Mouse (Mus musculus): ENCODE data around the gene Arhgap25. TPM values are rescaled to one million over a fixed set of nuclear protein-coding genes. Genes with fewer than 3 reads are reported as not detected.
"Not testable (repeated sequence)": the region's sequence is repeated elsewhere in the genome, so short reads cannot be mapped to it uniquely, and the experiment has no call there.

The Arhgap25 gene
- polyA plus RNA-seq (2015; fragmentation: Nextera tagmentation; extraction: Ambion mirVana), result 4.7 and 7.5 TPM in 2 replicates

- WGBS, result 48% methylated on average over 14 of the region's 14 CpGs
- H3K4me2 ChIP-seq (ENCODE audit: low read depth, low read length), result peak within 1 kb of the TSS; percentile 32
- H3K27ac ChIP-seq (ENCODE audit: low read length), result peak within 1 kb of the TSS; percentile 65; the same call in 1 of the 2 replicates
- peaks cover 7% of the 10 kb centered on the region; the same call in 1 of the 2 replicates for H3K4me1 ChIP-seq (ENCODE audit: control insufficient read depth, insufficient read depth, low read length)
- H3K27me3 ChIP-seq (ENCODE audit: control insufficient read depth, insufficient read depth, low read length), result peaks cover 5% of the 10 kb centered on the region
- H3K9me3 ChIP-seq (replicated peaks; ENCODE audit: control insufficient read depth, low read length), result no peaks in the 10 kb centered on the region
- ATAC-seq (replicated peaks; ENCODE audit: extremely low read depth, insufficient read depth, low FRiP score), result no peak
- H3K4me3 ChIP-seq (ENCODE audit: low read length), result peak within 1 kb of the TSS; percentile 11
- peak within 1 kb of the TSS; percentile 30; the same call in 1 of the 2 replicates for H3K9ac ChIP-seq (ENCODE audit: low read length)
- no peaks in the 10 kb centered on the region for H3K36me3 ChIP-seq (ENCODE audit: control insufficient read depth, insufficient read depth)
These were observed at the start of gene Arhgap25 for GRCm38 (mm10) chr6:87532953-87533710. Arhgap25 (minus strand) TSS chr6:87533259.

- H3K9ac ChIP-seq (ENCODE audit: low read length), result no peak overlapping the region
- WGBS, result 18% methylated on average over 6 of the region's 6 CpGs
- no peaks in the 10 kb centered on the region for H3K36me3 ChIP-seq (ENCODE audit: control insufficient read depth, insufficient read depth)
- H3K4me2 ChIP-seq (ENCODE audit: low read depth, low read length), result no peak overlapping the region
- no peak overlapping the region; the same call in 1 of the 2 replicates for H3K27ac ChIP-seq (ENCODE audit: low read length)
- no peaks in the 10 kb centered on the region for H3K9me3 ChIP-seq (replicated peaks; ENCODE audit: control insufficient read depth, low read length)
- H3K4me3 ChIP-seq (ENCODE audit: low read length), result no peak overlapping the region
- peak; percentile 60; the same call in 1 of the 2 replicates for ATAC-seq (replicated peaks; ENCODE audit: extremely low read depth, insufficient read depth, low FRiP score)
- H3K27me3 ChIP-seq (ENCODE audit: control insufficient read depth, insufficient read depth, low read length), result peaks cover 13% of the 10 kb centered on the region; the same call in 1 of the 2 replicates
- H3K4me1 ChIP-seq (ENCODE audit: control insufficient read depth, insufficient read depth, low read length), result peaks cover 18% of the 10 kb centered on the region
These were observed 49.4 kb upstream of the Arhgap25 start for GRCm38 (mm10) chr6:87582456-87582855.

- ATAC-seq (replicated peaks; ENCODE audit: extremely low read depth, insufficient read depth, low FRiP score), result no peak
- WGBS, result 83% methylated on average over 18 of the region's 18 CpGs
- H3K4me3 ChIP-seq (ENCODE audit: low read length), result no peak overlapping the region
- H3K9me3 ChIP-seq (replicated peaks; ENCODE audit: control insufficient read depth, low read length), result no peaks in the 10 kb centered on the region
- no peak overlapping the region for H3K27ac ChIP-seq (ENCODE audit: low read length)
- no peak overlapping the region for H3K4me2 ChIP-seq (ENCODE audit: low read depth, low read length)
- no peaks in the 10 kb centered on the region for H3K36me3 ChIP-seq (ENCODE audit: control insufficient read depth, insufficient read depth)
- H3K4me1 ChIP-seq (ENCODE audit: control insufficient read depth, insufficient read depth, low read length), result peaks cover 18% of the 10 kb centered on the region
- peaks cover 10% of the 10 kb centered on the region; the same call in 1 of the 2 replicates for H3K27me3 ChIP-seq (ENCODE audit: control insufficient read depth, insufficient read depth, low read length)
- H3K9ac ChIP-seq (ENCODE audit: low read length), result no peak overlapping the region
These were observed 48.5 kb upstream of the Arhgap25 start for GRCm38 (mm10) chr6:87581581-87581980.

GRCm38 (mm10) chr6:87581071-87581470, 48.0 kb upstream of the Arhgap25 start:
- WGBS, result 85% methylated on average over 15 of the region's 15 CpGs
- H3K27ac ChIP-seq (ENCODE audit: low read length), result no peak overlapping the region
- H3K4me2 ChIP-seq (ENCODE audit: low read depth, low read length), result no peak overlapping the region
- no peak overlapping the region for H3K9ac ChIP-seq (ENCODE audit: low read length)
- ATAC-seq (replicated peaks; ENCODE audit: extremely low read depth, insufficient read depth, low FRiP score), result no peak
- peaks cover 18% of the 10 kb centered on the region for H3K4me1 ChIP-seq (ENCODE audit: control insufficient read depth, insufficient read depth, low read length)
- H3K36me3 ChIP-seq (ENCODE audit: control insufficient read depth, insufficient read depth), result no peaks in the 10 kb centered on the region
- H3K27me3 ChIP-seq (ENCODE audit: control insufficient read depth, insufficient read depth, low read length), result peaks cover 8% of the 10 kb centered on the region; the same call in 1 of the 2 replicates
- H3K9me3 ChIP-seq (replicated peaks; ENCODE audit: control insufficient read depth, low read length), result no peaks in the 10 kb centered on the region
- H3K4me3 ChIP-seq (ENCODE audit: low read length), result no peak overlapping the region

- no peak for ATAC-seq (replicated peaks; ENCODE audit: extremely low read depth, insufficient read depth, low FRiP score)
- Histone ChIP-seq H3K9me3 (replicated peaks; ENCODE audit: control insufficient read depth, low read length) (no peaks in the 10 kb centered on the region), H3K4me3 (ENCODE audit: low read length) (no peak overlapping the region), H3K4me1 (ENCODE audit: control insufficient read depth, insufficient read depth, low read length) (peaks cover 11% of the 10 kb centered on the region), H3K36me3 (ENCODE audit: control insufficient read depth, insufficient read depth) (no peaks in the 10 kb centered on the region), H3K4me2 (ENCODE audit: low read depth, low read length) (no peak overlapping the region), H3K9ac (ENCODE audit: low read length) (no peak overlapping the region), H3K27me3 (ENCODE audit: control insufficient read depth, insufficient read depth, low read length) (no peaks in the 10 kb centered on the region), H3K27ac (ENCODE audit: low read length) (no peak overlapping the region)
- 29% methylated on average over 9 of the region's 9 CpGs for WGBS
These were observed 45.2 kb upstream of the Arhgap25 start for GRCm38 (mm10) chr6:87578247-87578646.

- Histone ChIP-seq H3K4me1 (ENCODE audit: control insufficient read depth, insufficient read depth, low read length) (no peaks in the 10 kb centered on the region), H3K36me3 (ENCODE audit: control insufficient read depth, insufficient read depth) (no peaks in the 10 kb centered on the region), H3K9ac (ENCODE audit: low read length) (no peak overlapping the region), H3K4me3 (ENCODE audit: low read length) (no peak overlapping the region), H3K27me3 (ENCODE audit: control insufficient read depth, insufficient read depth, low read length) (no peaks in the 10 kb centered on the region), H3K4me2 (ENCODE audit: low read depth, low read length) (no peak overlapping the region), H3K27ac (ENCODE audit: low read length) (no peak overlapping the region), H3K9me3 (replicated peaks; ENCODE audit: control insufficient read depth, low read length) (no peaks in the 10 kb centered on the region)
- 33% methylated on average over 4 of the region's 4 CpGs for whole genome bisulfite sequencing
- ATAC-seq (replicated peaks; ENCODE audit: extremely low read depth, insufficient read depth, low FRiP score), result no peak
These were observed 43.7 kb upstream of the Arhgap25 start for GRCm38 (mm10) chr6:87576648-87577330.

- not testable (repeated sequence) for H3K9ac ChIP-seq (ENCODE audit: low read length); ATAC-seq (replicated peaks; ENCODE audit: extremely low read depth, insufficient read depth, low FRiP score); H3K4me1 ChIP-seq (ENCODE audit: control insufficient read depth, insufficient read depth, low read length); H3K36me3 ChIP-seq (ENCODE audit: control insufficient read depth, insufficient read depth); H3K9me3 ChIP-seq (replicated peaks; ENCODE audit: control insufficient read depth, low read length); H3K27me3 ChIP-seq (ENCODE audit: control insufficient read depth, insufficient read depth, low read length); H3K4me2 ChIP-seq (ENCODE audit: low read depth, low read length); H3K27ac ChIP-seq (ENCODE audit: low read length); H3K4me3 ChIP-seq (ENCODE audit: low read length)
These were observed 38.8 kb upstream of the Arhgap25 start for GRCm38 (mm10) chr6:87571863-87572262.

- ATAC-seq (replicated peaks; ENCODE audit: extremely low read depth, insufficient read depth, low FRiP score), result no peak
- no peak overlapping the region for H3K4me2 ChIP-seq (ENCODE audit: low read depth, low read length)
- no peak overlapping the region for H3K4me3 ChIP-seq (ENCODE audit: low read length)
- H3K9me3 ChIP-seq (replicated peaks; ENCODE audit: control insufficient read depth, low read length), result no peaks in the 10 kb centered on the region
- no peak overlapping the region for H3K9ac ChIP-seq (ENCODE audit: low read length)
- no peaks in the 10 kb centered on the region for H3K36me3 ChIP-seq (ENCODE audit: control insufficient read depth, insufficient read depth)
- WGBS, result 51% methylated on average over 9 of the region's 9 CpGs
- H3K27ac ChIP-seq (ENCODE audit: low read length), result no peak overlapping the region
- H3K4me1 ChIP-seq (ENCODE audit: control insufficient read depth, insufficient read depth, low read length), result no peaks in the 10 kb centered on the region
- no peaks in the 10 kb centered on the region for H3K27me3 ChIP-seq (ENCODE audit: control insufficient read depth, insufficient read depth, low read length)
These were observed 34.9 kb upstream of the Arhgap25 start for GRCm38 (mm10) chr6:87567686-87568593.
